Mouse (Mus musculus) hindbrain, embryonic 15.5 days (tissue): Measurements from ENCODE around the gene Slc25a30. TPM values are rescaled to one million over a fixed set of nuclear protein-coding genes. Genes with fewer than 3 reads are reported as not detected.
A peak's percentile ranks its signal among the peaks of the same experiment; 100 is the strongest.
"Not testable (repeated sequence)": the region's sequence is repeated elsewhere in the genome, so short reads cannot be mapped to it uniquely, and the experiment has no call there.

Source experiments
- ATAC-seq: fragments of 200-750 bp; cut with Nextera tagmentation; 2 replicates; pipeline ENCODE4 v1.8.0; 2017; ENCODE audit warnings: low read depth, moderate number of reproducible peaks, moderate TSS enrichment; ENCODE audit not compliant: low FRiP score
- H3K27ac ChIP-seq: fragments of 300-500 bp; sonication (generic); replicated peaks from 2 replicates; pipeline ENCODE4 v1.5.1; 2015; ENCODE audit warnings: mild to moderate bottlenecking, inconsistent platforms
- H3K27me3 ChIP-seq: fragments of 300-500 bp; sonication (generic); 2 replicates; pipeline ENCODE4 v1.6.1; 2015; ENCODE audit warnings: control low read depth, inconsistent platforms
- H3K36me3 ChIP-seq: fragments of 300-500 bp; sonication (generic); 2 replicates; pipeline ENCODE4 v1.6.1; 2015; ENCODE audit warnings: control low read depth, inconsistent platforms
- H3K4me1 ChIP-seq: fragments of 300-500 bp; sonication (generic); replicated peaks from 2 replicates; pipeline ENCODE4 v1.6.1; 2015; ENCODE audit warnings: control low read depth, inconsistent platforms
- H3K4me2 ChIP-seq: fragments of 300-500 bp; sonication (generic); 2 replicates; pipeline ENCODE4 v1.6.1; 2015; ENCODE audit warnings: moderate library complexity, mild to moderate bottlenecking, inconsistent platforms
- H3K4me3 ChIP-seq: fragments of 300-500 bp; sonication (generic); 2 replicates; pipeline ENCODE4 v1.5.1; 2015; ENCODE audit warnings: mild to moderate bottlenecking, inconsistent platforms
- H3K9ac ChIP-seq: fragments of 300-500 bp; sonication (generic); 2 replicates; pipeline ENCODE4 v1.6.1; 2015; ENCODE audit warnings: inconsistent platforms
- H3K9me3 ChIP-seq: fragments of 300-500 bp; sonication (generic); 2 replicates; pipeline ENCODE4 v1.6.1; 2016; ENCODE audit warnings: control low read depth, inconsistent platforms
- WGBS: fragments of 180-500 bp; shearing (Covaris S2); methylation state at CpG from one replicate; pipeline ENCODE4 v1.1.7; 2015; 5-methylcytosine and 5-hydroxymethylcytosine counted together
- polyA plus RNA-seq: library from polyadenylated mRNA; unstranded; fragments of >200 nt; fragmentation: Nextera tagmentation; extraction: Ambion mirVana; gene quantifications from 2 replicates; pipeline ENCODE4 v1.2.1, GENCODE M21; 2015

The Slc25a30 gene
- 9.2 and 9.9 TPM in 2 replicates for polyA plus RNA-seq

GRCm38 (mm10) chr14:75786868-75787793 lies at the start of gene Slc25a30:
Gene Slc25a30, minus strand, starts transcription at chr14:75787037.
- H3K4me1 ChIP-seq, result peaks cover 16% of the 10 kb centered on the region
- peak within 1 kb of the TSS; percentile 84 for H3K9ac ChIP-seq
- peak within 1 kb of the TSS; percentile 92 for H3K27ac ChIP-seq
- peak within 1 kb of the TSS; percentile 77 for H3K4me3 ChIP-seq
- peak; percentile 99 for ATAC-seq
- H3K27me3 ChIP-seq, result peaks cover 4% of the 10 kb centered on the region; the same call in 1 of the 2 replicates
- H3K9me3 ChIP-seq, result no peaks in the 10 kb centered on the region
- 7% methylated on average over 51 of the region's 51 CpGs for WGBS
- no peaks in the 10 kb centered on the region for H3K36me3 ChIP-seq
- H3K4me2 ChIP-seq, result peak within 1 kb of the TSS; percentile 61

- WGBS, result 96% methylated on average over 3 of the region's 3 CpGs
- H3K27me3 ChIP-seq, result no peaks in the 10 kb centered on the region
- H3K9me3 ChIP-seq, result no peaks in the 10 kb centered on the region
- H3K4me3 ChIP-seq, result no peak overlapping the region
- H3K36me3 ChIP-seq, result no peaks in the 10 kb centered on the region
- no peak overlapping the region for H3K9ac ChIP-seq
- H3K27ac ChIP-seq, result no peak overlapping the region
- H3K4me1 ChIP-seq, result peaks cover 27% of the 10 kb centered on the region
- H3K4me2 ChIP-seq, result no peak overlapping the region
- ATAC-seq, result no peak
These were observed 49.7 kb upstream of the Slc25a30 start for GRCm38 (mm10) chr14:75836579-75836978.

GRCm38 (mm10) chr14:75834739-75835381 lies 48.0 kb upstream of the Slc25a30 start:
- Histone ChIP-seq H3K9ac (peak overlapping the region; percentile 53), H3K27me3 (no peaks in the 10 kb centered on the region), H3K4me2 (peak overlapping the region; percentile 94), H3K27ac (peak overlapping the region; percentile 76), H3K4me1 (peaks cover 27% of the 10 kb centered on the region), H3K9me3 (no peaks in the 10 kb centered on the region), H3K36me3 (no peaks in the 10 kb centered on the region), H3K4me3 (peak overlapping the region; percentile 42)
- ATAC-seq, result peak; percentile 27
- WGBS, result under 1% methylated on average over 16 of the region's 16 CpGs

- no peaks in the 10 kb centered on the region for H3K27me3 ChIP-seq
- peak overlapping the region; percentile 42 for H3K4me3 ChIP-seq
- WGBS, result 1% methylated on average over 10 of the region's 10 CpGs
- peak; percentile 85 for ATAC-seq
- H3K27ac ChIP-seq, result peak overlapping the region; percentile 76
- no peaks in the 10 kb centered on the region for H3K36me3 ChIP-seq
- peak overlapping the region; percentile 53 for H3K9ac ChIP-seq
- H3K4me1 ChIP-seq, result peaks cover 28% of the 10 kb centered on the region
- H3K9me3 ChIP-seq, result no peaks in the 10 kb centered on the region
- H3K4me2 ChIP-seq, result peak overlapping the region; percentile 94
These were observed 47.5 kb upstream of the Slc25a30 start for GRCm38 (mm10) chr14:75834251-75834738.

GRCm38 (mm10) chr14:75833546-75834250 lies 46.9 kb upstream of the Slc25a30 start:
- H3K9ac ChIP-seq, result 0 out of 2 replicates have a peak overlapping the region, but pooled peaks have one; percentile 26
- H3K9me3 ChIP-seq, result no peaks in the 10 kb centered on the region
- peak overlapping the region; percentile 94 for H3K4me2 ChIP-seq
- no peaks in the 10 kb centered on the region for H3K27me3 ChIP-seq
- no peaks in the 10 kb centered on the region for H3K36me3 ChIP-seq
- ATAC-seq, result peak; percentile 1; the same call in 1 of the 2 replicates
- peak overlapping the region; percentile 42 for H3K4me3 ChIP-seq
- peaks cover 34% of the 10 kb centered on the region for H3K4me1 ChIP-seq
- peak overlapping the region; percentile 76 for H3K27ac ChIP-seq
- 5% methylated on average over 12 of the region's 12 CpGs for WGBS

GRCm38 (mm10) chr14:75832982-75833381 lies 46.1 kb upstream of the Slc25a30 start:
- 24% methylated on average over 4 of the region's 4 CpGs for WGBS
- Histone ChIP-seq H3K4me3 (no peak overlapping the region), H3K4me2 (peak overlapping the region; percentile 94), H3K27ac (no peak overlapping the region), H3K9me3 (no peaks in the 10 kb centered on the region), H3K36me3 (no peaks in the 10 kb centered on the region), H3K27me3 (peaks cover 4% of the 10 kb centered on the region; the same call in 1 of the 2 replicates), H3K4me1 (peaks cover 40% of the 10 kb centered on the region), H3K9ac (no peak overlapping the region)
- no peak for ATAC-seq

GRCm38 (mm10) chr14:75832031-75832430 lies 45.2 kb upstream of the Slc25a30 start:
- Histone ChIP-seq H3K4me3 (no peak overlapping the region), H3K9me3 (no peaks in the 10 kb centered on the region), H3K4me1 (peaks cover 40% of the 10 kb centered on the region), H3K36me3 (no peaks in the 10 kb centered on the region), H3K27ac (no peak overlapping the region), H3K9ac (no peak overlapping the region), H3K27me3 (peaks cover 4% of the 10 kb centered on the region; the same call in 1 of the 2 replicates), H3K4me2 (no peak overlapping the region)
- WGBS, result 93% methylated on average over 2 of the region's 2 CpGs
- no peak for ATAC-seq

GRCm38 (mm10) chr14:75829817-75830216 lies 43.0 kb upstream of the Slc25a30 start:
- ATAC-seq, H3K9ac ChIP-seq, H3K36me3 ChIP-seq, H3K27ac ChIP-seq, H3K27me3 ChIP-seq, H3K4me3 ChIP-seq, H3K9me3 ChIP-seq: not testable (repeated sequence)
- Histone ChIP-seq H3K4me1 (peaks cover 32% of the 10 kb centered on the region), H3K4me2 (peak overlapping the region; percentile 77)
- WGBS, result 62% methylated on average over 14 of the region's 14 CpGs

- Histone ChIP-seq H3K4me2 (peak overlapping the region; percentile 77), H3K27ac (peak overlapping the region; percentile 21; the same call in 1 of the 2 replicates), H3K4me3 (peak overlapping the region; percentile 32), H3K9ac (peak overlapping the region; percentile 33), H3K27me3 (peaks cover 4% of the 10 kb centered on the region; the same call in 1 of the 2 replicates), H3K4me1 (peaks cover 25% of the 10 kb centered on the region), H3K9me3 (no peaks in the 10 kb centered on the region), H3K36me3 (no peaks in the 10 kb centered on the region)
- 5% methylated on average over 32 of the region's 32 CpGs for WGBS
- peak; percentile 79 for ATAC-seq
These were observed 42.3 kb upstream of the Slc25a30 start for GRCm38 (mm10) chr14:75828866-75829806.

- Histone ChIP-seq H3K4me2 (peak overlapping the region; percentile 77), H3K9ac (no peak overlapping the region), H3K27me3 (peaks cover 4% of the 10 kb centered on the region; the same call in 1 of the 2 replicates), H3K27ac (no peak overlapping the region), H3K9me3 (no peaks in the 10 kb centered on the region), H3K36me3 (no peaks in the 10 kb centered on the region), H3K4me1 (peaks cover 16% of the 10 kb centered on the region), H3K4me3 (peak overlapping the region; percentile 32; the same call in 1 of the 2 replicates)
- WGBS, result 44% methylated on average over 11 of the region's 11 CpGs
- no peak for ATAC-seq
These were observed 41.4 kb upstream of the Slc25a30 start for GRCm38 (mm10) chr14:75828221-75828620.
